Mouse (Mus musculus): ENCODE data around the gene Hand2. TPM values are rescaled to one million over a fixed set of nuclear protein-coding genes. Genes with fewer than 3 reads are reported as not detected.

Hand2 gene
- total RNA-seq, 2 experiments from 2014 or later = 33.9 to 39.7 TPM

DNA sequence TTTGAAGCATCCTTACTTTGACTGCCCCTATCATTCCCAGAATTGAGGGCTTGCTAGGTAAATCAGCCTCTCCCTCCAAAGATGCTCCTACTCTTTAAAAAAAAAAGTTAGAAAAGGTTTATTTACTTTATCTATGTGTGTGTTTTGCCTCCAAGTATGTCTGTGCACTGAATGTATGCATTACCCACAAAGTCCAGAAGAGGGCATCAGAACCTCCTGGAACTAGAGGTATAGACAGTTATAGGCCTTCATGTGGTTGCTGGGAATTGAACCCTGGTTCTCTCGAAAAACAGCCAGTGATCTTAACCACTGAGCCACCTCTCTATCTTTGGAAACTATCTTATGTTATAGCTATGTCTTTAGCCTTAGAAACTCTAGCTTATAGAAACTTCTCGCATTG is 53.3 kb downstream of the Hand2 start:
- no peak for DNase-seq (ENCODE audit: low spot score in 2 of 2)

Other genes with a start within 250 kb of the Hand2 start
- gene Scrg1, start 134.9 kb downstream of the Hand2 start, total RNA-seq (2021) = under 1 TPM in 1 of 2 experiments, not detected in 1; 0.46 TPM
- gene Sap30, start 166.9 kb downstream of the Hand2 start, total RNA-seq (2021) = 10 to 100 TPM; 11.9 to 14.4 TPM
- gene Hmgb2, start 190.9 kb downstream of the Hand2 start, total RNA-seq (2021) = 1 to 10 TPM; 5.1 to 5.3 TPM